Mouse (Mus musculus) lung, adult 2 months (tissue): ENCODE data around the gene Gon7.

Source experiments
- CTCF ChIP-seq: fragments of 200-500 bp; IDR thresholded peaks from 2 replicates; pipeline ENCODE4 v1.5.1; 2011; ENCODE audit warnings: mild to moderate bottlenecking, low read length, control low read depth; ENCODE audit not compliant: insufficient read depth
- POLR2A ChIP-seq: fragments of 200-500 bp; IDR thresholded peaks from 2 replicates; pipeline ENCODE4 v1.6.1; 2011; ENCODE audit warnings: low read depth, mild to moderate bottlenecking, control low read depth, low read length, borderline replicate concordance; ENCODE audit errors: extremely low read depth

- TF ChIP-seq CTCF, result no peak
- TF ChIP-seq POLR2A, result 0 out of 2 replicates have a peak, but pooled peaks have one; percentile 4
Observed at GRCm38 (mm10) chr12:102729855-102730797, 27.5 kb downstream of the Gon7 start.
